8 mouse cellular contexts compared by ENCODE assay signal in the genomic region with DNA sequence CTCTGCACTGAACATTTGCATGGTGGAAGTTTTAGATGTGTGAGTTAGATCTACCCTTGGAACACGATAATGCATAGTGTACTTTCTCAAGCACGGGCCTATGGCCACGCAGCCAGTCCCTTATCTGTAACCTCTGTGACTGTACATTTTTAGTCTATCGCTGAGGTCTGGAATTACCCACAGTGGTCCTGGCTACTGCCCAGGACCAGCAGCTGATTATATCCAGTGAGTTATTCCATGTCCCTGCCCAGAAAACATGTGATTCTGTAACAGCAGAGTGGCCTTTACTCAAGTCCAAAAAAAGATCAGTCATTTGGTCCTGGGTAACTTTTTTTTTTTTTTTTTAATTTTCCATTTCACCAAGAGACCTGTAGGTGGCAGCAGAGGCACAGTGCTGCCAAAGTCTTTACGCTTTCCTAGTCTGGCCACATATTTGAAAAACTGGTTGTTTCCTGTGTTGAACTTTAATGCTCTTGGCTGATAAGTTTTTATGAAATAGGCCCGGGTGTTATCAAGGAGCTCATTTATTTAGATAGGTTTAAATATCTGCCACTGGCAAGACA.
DNase-seq lines count a peak whose midpoint lies in the region; TF ChIP-seq lines count a peak whose summit lies in the region.

No protein-coding gene starts in this region.

- DNase-seq in adrenal gland, adult (ENCODE audit: inconsistent age in 2 of 2, low spot score in 1 of 2), result peak; percentile 54 to 87
- DNase-seq in adrenal gland, postnatal 4 days (ENCODE audit: low spot score in 2 of 2), result no peak
- peak in 1 of 2 experiments; percentile 19 for DNase-seq in spleen, adult 2 months (ENCODE audit: low read depth in 1 of 2, low spot score in 2 of 2)
- no peak for DNase-seq in spleen, adult 18-20 months
- DNase-seq in fibroblast of lung, adult 2 months (ENCODE audit: low read depth), result peak; percentile 75
- peak; percentile 67 for DNase-seq in induced T-regulatory cell, adult 2 months (ENCODE audit: low read depth)
- peak; percentile 25 for DNase-seq in lung, postnatal 14 days
- DNase-seq in spleen, postnatal 10 days (ENCODE audit: low spot score in 2 of 2), result no peak

- WGBS in spleen, adult 2 months, result 49% methylated on average over 6 of the region's 6 CpGs

- H3K4me1 ChIP-seq in spleen, adult 2 months (ENCODE audit: control insufficient read depth, insufficient read depth, insufficient read length), result no peaks in the 10 kb centered on the region

- H3K36me3 ChIP-seq in spleen, adult 2 months (ENCODE audit: control insufficient read depth, insufficient read depth, low read length), result peaks cover 18% of the 10 kb centered on the region

- TF ChIP-seq POLR2A in spleen, adult 2 months (IDR thresholded peaks at IDR 0.05; ENCODE audit: low read depth, low read length), result no peak

- H3K27ac ChIP-seq in spleen, adult 2 months (ENCODE audit: insufficient read depth, low read length), result no peak overlapping the region

- TF ChIP-seq CTCF in spleen, adult 2 months (IDR thresholded peaks at IDR 0.05; ENCODE audit: extremely low read depth, insufficient read depth, insufficient read length, insufficient replicate concordance), result peak; percentile 36; the same call in 1 of the 2 replicates

- no peaks in the 10 kb centered on the region for H3K27me3 ChIP-seq in spleen, adult 2 months (ENCODE audit: control insufficient read depth, insufficient read depth, low read length)

- no peak overlapping the region for H3K4me3 ChIP-seq in spleen, adult 2 months (ENCODE audit: extremely low read depth, insufficient read depth, insufficient read length)

Comparison
In these comparisons a context has a peak if more than half of its experiments do, and no peak if none do; other contexts are left out.
1. DNase-seq: peak in adrenal gland, adult (2 of 2), fibroblast of lung, adult 2 months (single experiment), induced T-regulatory cell, adult 2 months (single experiment) and lung, postnatal 14 days (single experiment); none in adrenal gland, postnatal 4 days (0 of 2), spleen, adult 18-20 months (0 of 2) and spleen, postnatal 10 days (0 of 2).